Mouse (Mus musculus) intestine, embryonic 14.5 days (tissue): ENCODE measurements around the gene Agk. TPM values are rescaled to one million over a fixed set of nuclear protein-coding genes. Genes with fewer than 3 reads are reported as not detected.

Experiments used
- ATAC-seq: fragments of 200-750 bp; cut with Nextera tagmentation; replicated peaks from 2 replicates; pipeline ENCODE4 v1.8.0; 2017; ENCODE audit warnings: low read depth, moderate number of reproducible peaks, moderate TSS enrichment, moderate library complexity; ENCODE audit not compliant: low FRiP score, low TSS enrichment
- DNase-seq: peaks from one replicate; pipeline ENCODE4 v3.0.0-alpha.2; 2018; ENCODE audit warnings: low spot score
- H3K27ac ChIP-seq: fragments of 300-500 bp; sonication (generic); 2 replicates; pipeline ENCODE4 v1.5.1; 2014; ENCODE audit warnings: low read depth, mild to moderate bottlenecking, control low read depth
- H3K27me3 ChIP-seq: fragments of 300-500 bp; sonication (generic); replicated peaks from 2 replicates; pipeline ENCODE4 v1.6.1; 2014; ENCODE audit warnings: low read length, control low read depth; ENCODE audit not compliant: control insufficient read depth, insufficient read depth
- H3K36me3 ChIP-seq: fragments of 300-500 bp; sonication (generic); 2 replicates; pipeline ENCODE4 v1.6.1; 2014; ENCODE audit warnings: low read length, control low read depth; ENCODE audit not compliant: control insufficient read depth, insufficient read depth
- H3K4me1 ChIP-seq: fragments of 300-500 bp; sonication (generic); replicated peaks from 2 replicates; pipeline ENCODE4 v1.6.1; 2014; ENCODE audit warnings: low read length, control low read depth, mixed read lengths; ENCODE audit not compliant: control insufficient read depth, insufficient read depth
- H3K4me2 ChIP-seq: fragments of 300-500 bp; sonication (generic); 2 replicates; pipeline ENCODE4 v1.6.1; 2014; ENCODE audit warnings: low read length
- H3K4me3 ChIP-seq: fragments of 300-500 bp; sonication (generic); 2 replicates; pipeline ENCODE4 v1.5.1; 2014; ENCODE audit warnings: low read depth, low read length, control low read depth, mixed read lengths
- H3K9ac ChIP-seq: fragments of 300-500 bp; sonication (generic); 2 replicates; pipeline ENCODE4 v1.6.1; 2014; ENCODE audit warnings: mild to moderate bottlenecking, low read length
- H3K9me3 ChIP-seq: fragments of 300-500 bp; sonication (generic); 2 replicates; pipeline ENCODE4 v1.6.1; 2016; ENCODE audit warnings: low read length, control low read depth; ENCODE audit not compliant: control insufficient read depth
- WGBS: fragments of 180-500 bp; shearing (Covaris S2); extraction: QIAGEN DNeasy Blood & Tissue Kit; methylation state at CpG from one replicate; pipeline ENCODE4 v1.1.7; 2014; 5-methylcytosine and 5-hydroxymethylcytosine counted together
- polyA plus RNA-seq: library from polyadenylated mRNA; unstranded; fragments of >200 nt; fragmentation: Nextera tagmentation; extraction: Ambion mirVana; gene quantifications from 2 replicates; pipeline ENCODE4 v1.2.1, GENCODE M21; 2014

Gene Agk
- polyA plus RNA-seq, 1 experiment from 2014 or later: 41.4 TPM

DNA sequence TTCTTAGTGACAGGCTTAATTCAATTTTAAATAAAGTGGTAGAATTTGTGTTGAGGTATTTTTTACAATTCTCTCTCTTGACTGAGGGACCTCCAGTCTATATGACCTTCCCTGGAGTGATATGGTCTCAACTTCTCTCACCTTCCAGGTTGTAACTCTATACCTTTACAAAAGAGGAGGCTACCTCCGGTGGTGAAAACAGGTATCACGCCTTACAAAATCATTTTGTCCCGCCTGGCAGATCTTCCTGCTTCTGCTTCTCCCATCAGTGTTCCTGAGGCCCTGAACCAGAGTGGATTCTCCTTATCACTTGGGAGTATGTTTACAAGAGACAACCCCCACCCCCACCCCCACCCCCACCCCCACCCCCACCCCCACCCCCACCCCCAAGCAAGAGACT lies 116.8 kb downstream of the Agk start:
- ATAC-seq (no peak), DNase-seq (no peak)
- H3K4me1 ChIP-seq: no peaks in the 10 kb centered on the region
- H3K9ac ChIP-seq: no peak overlapping the region
- 29% methylated on average over 3 of the region's 3 CpGs for WGBS
- H3K4me2 ChIP-seq: no peak overlapping the region
- H3K36me3 ChIP-seq: no peaks in the 10 kb centered on the region
- H3K4me3 ChIP-seq: no peak overlapping the region
- H3K9me3 ChIP-seq: no peaks in the 10 kb centered on the region
- peaks cover 17% of the 10 kb centered on the region for H3K27me3 ChIP-seq
- H3K27ac ChIP-seq: no peak overlapping the region

DNA sequence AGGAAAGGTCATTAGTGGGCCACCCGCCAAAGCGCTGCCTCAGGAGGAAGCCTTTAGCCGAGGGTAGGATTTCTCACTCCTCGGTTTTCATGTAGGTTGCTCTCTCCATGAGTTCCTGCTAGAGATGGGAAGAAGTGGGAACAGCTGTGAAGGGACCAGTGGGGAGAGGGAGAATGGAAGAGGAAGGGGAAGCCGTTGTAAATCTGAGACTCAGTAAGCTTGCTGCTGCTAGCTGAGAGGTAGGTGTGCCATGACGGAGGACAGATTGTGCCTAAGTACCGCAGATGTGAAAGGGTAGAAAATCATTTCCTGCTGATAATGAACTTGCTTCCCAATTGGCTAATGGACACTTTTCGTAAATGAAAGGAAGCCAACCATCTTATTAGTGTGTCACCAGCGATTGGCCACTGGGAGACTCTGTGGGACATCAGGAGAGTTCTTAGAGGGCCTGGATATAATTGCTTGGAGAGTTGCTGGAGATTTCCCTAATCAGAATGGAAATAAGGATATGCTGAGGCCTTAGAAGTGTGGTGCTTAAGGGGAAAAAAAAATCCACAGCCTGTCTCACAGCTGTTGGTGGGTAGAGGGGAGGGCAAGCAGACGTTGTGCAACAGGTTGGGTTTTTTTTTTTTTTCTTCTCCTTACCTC lies 118.4 kb downstream of the Agk start:
- whole genome bisulfite sequencing: 37% methylated on average over 10 of the region's 10 CpGs
- no peaks in the 10 kb centered on the region for H3K9me3 ChIP-seq
- no peaks in the 10 kb centered on the region for H3K4me1 ChIP-seq
- H3K36me3 ChIP-seq: no peaks in the 10 kb centered on the region
- no peak overlapping the region for H3K9ac ChIP-seq
- no peak overlapping the region for H3K4me2 ChIP-seq
- ATAC-seq (no peak), DNase-seq (no peak)
- no peak overlapping the region for H3K4me3 ChIP-seq
- no peak overlapping the region for H3K27ac ChIP-seq
- peaks cover 13% of the 10 kb centered on the region for H3K27me3 ChIP-seq

Other genes with a start within 250 kb of the Agk start
- 10.1 and 10.3 TPM in 2 replicates for gene E330009J07Rik, start 111.0 kb downstream of the Agk start, polyA plus RNA-seq
- not detected in 2 replicates for gene Wee2, start 113.9 kb downstream of the Agk start, polyA plus RNA-seq
- gene Ssbp1, start 146.2 kb downstream of the Agk start, polyA plus RNA-seq: 152 and 163 TPM in 2 replicates
- gene Tas2r137, start 166.1 kb downstream of the Agk start, polyA plus RNA-seq: not detected in 2 replicates
- gene Tas2r108, start 168.4 kb downstream of the Agk start, polyA plus RNA-seq: not detected in 2 replicates
- not detected in 2 replicates for gene Prss37, start 194.3 kb downstream of the Agk start, polyA plus RNA-seq
- gene Olfr461, start 229.9 kb downstream of the Agk start, polyA plus RNA-seq: not detected in 2 replicates
- not detected in 2 replicates for gene Olfr460, start 244.3 kb downstream of the Agk start, polyA plus RNA-seq